Mouse (Mus musculus): ENCODE measurements around the gene Sh3bp5l. TPM values are rescaled to one million over a fixed set of nuclear protein-coding genes. Genes with fewer than 3 reads are reported as not detected.

Gene Sh3bp5l
- polyA plus RNA-seq, 1 experiment from 2014 or later = 33.6 TPM

- H3K27me3 ChIP-seq (ENCODE audit: control insufficient read depth, insufficient read depth, low read length) = no peaks in the 10 kb centered on the region
- 92% methylated on average over 5 of the region's 5 CpGs for WGBS
- H3K27ac ChIP-seq (replicated peaks) = no peak overlapping the region
- ATAC-seq (ENCODE audit: low FRiP score, low TSS enrichment) (no peak), DNase-seq (ENCODE audit: low spot score) (no peak)
- no peak overlapping the region for H3K4me3 ChIP-seq (ENCODE audit: low read depth, low read length)
- TF ChIP-seq EP300 (optimal IDR thresholded peaks at IDR 0.05) (no peak), CTCF (IDR thresholded peaks at IDR 0.05; ENCODE audit: low read depth) (no peak)
- no peaks in the 10 kb centered on the region for H3K4me1 ChIP-seq (replicated peaks; ENCODE audit: control insufficient read depth, insufficient read depth)
- H3K9me3 ChIP-seq (ENCODE audit: control insufficient read depth, low read length) = no peaks in the 10 kb centered on the region
- H3K36me3 ChIP-seq (ENCODE audit: control insufficient read depth, insufficient read depth, low read length) = peaks cover 6% of the 10 kb centered on the region
- H3K9ac ChIP-seq (ENCODE audit: low read length) = no peak overlapping the region
- no peak overlapping the region for H3K4me2 ChIP-seq (replicated peaks; ENCODE audit: low read depth)
Observed at GRCm38 (mm10) chr11:58315536-58316168, 14.9 kb upstream of the Sh3bp5l start.

GRCm38 (mm10) chr11:58316344-58316743, 14.2 kb upstream of the Sh3bp5l start:
- 85% methylated on average over 17 of the region's 17 CpGs for WGBS
- Histone ChIP-seq H3K9me3 (ENCODE audit: control insufficient read depth, low read length) (no peaks in the 10 kb centered on the region), H3K4me1 (replicated peaks; ENCODE audit: control insufficient read depth, insufficient read depth) (no peaks in the 10 kb centered on the region), H3K36me3 (ENCODE audit: control insufficient read depth, insufficient read depth, low read length) (peaks cover 6% of the 10 kb centered on the region), H3K27ac (replicated peaks) (no peak overlapping the region), H3K4me3 (ENCODE audit: low read depth, low read length) (no peak overlapping the region), H3K4me2 (replicated peaks; ENCODE audit: low read depth) (no peak overlapping the region), H3K9ac (ENCODE audit: low read length) (no peak overlapping the region), H3K27me3 (ENCODE audit: control insufficient read depth, insufficient read depth, low read length) (no peaks in the 10 kb centered on the region)
- DNase-seq (ENCODE audit: low spot score) = no peak
- no peak for ATAC-seq (ENCODE audit: low FRiP score, low TSS enrichment)
- TF ChIP-seq CTCF (IDR thresholded peaks at IDR 0.05; ENCODE audit: low read depth) (no peak), EP300 (optimal IDR thresholded peaks at IDR 0.05) (no peak)

GRCm38 (mm10) chr11:58316768-58317390, 13.6 kb upstream of the Sh3bp5l start:
- no peak overlapping the region for H3K9ac ChIP-seq (ENCODE audit: low read length)
- no peak for DNase-seq (ENCODE audit: low spot score)
- TF ChIP-seq CTCF (IDR thresholded peaks at IDR 0.05; ENCODE audit: low read depth) (no peak), EP300 (optimal IDR thresholded peaks at IDR 0.05) (no peak)
- H3K4me3 ChIP-seq (ENCODE audit: low read depth, low read length) = no peak overlapping the region
- 0 out of 2 replicates have a peak, but pooled peaks have one; percentile 19 for ATAC-seq (ENCODE audit: low FRiP score, low TSS enrichment)
- H3K27ac ChIP-seq (replicated peaks) = no peak overlapping the region
- H3K27me3 ChIP-seq (ENCODE audit: control insufficient read depth, insufficient read depth, low read length) = no peaks in the 10 kb centered on the region
- no peaks in the 10 kb centered on the region for H3K9me3 ChIP-seq (ENCODE audit: control insufficient read depth, low read length)
- H3K36me3 ChIP-seq (ENCODE audit: control insufficient read depth, insufficient read depth, low read length) = peaks cover 6% of the 10 kb centered on the region
- no peaks in the 10 kb centered on the region for H3K4me1 ChIP-seq (replicated peaks; ENCODE audit: control insufficient read depth, insufficient read depth)
- H3K4me2 ChIP-seq (replicated peaks; ENCODE audit: low read depth) = no peak overlapping the region
- 78% methylated on average over 28 of the region's 28 CpGs for WGBS

GRCm38 (mm10) chr11:58322824-58323569, 7.5 kb upstream of the Sh3bp5l start:
- no peaks in the 10 kb centered on the region; the same call in 1 of the 2 replicates for H3K36me3 ChIP-seq (ENCODE audit: control insufficient read depth, insufficient read depth, low read length)
- H3K4me1 ChIP-seq (replicated peaks; ENCODE audit: control insufficient read depth, insufficient read depth) = no peaks in the 10 kb centered on the region
- H3K27me3 ChIP-seq (ENCODE audit: control insufficient read depth, insufficient read depth, low read length) = no peaks in the 10 kb centered on the region
- TF ChIP-seq EP300 (optimal IDR thresholded peaks at IDR 0.05) = no peak
- peak; percentile 34; the same call in 1 of the 2 replicates for TF ChIP-seq CTCF (IDR thresholded peaks at IDR 0.05; ENCODE audit: low read depth)
- peak overlapping the region; percentile 81 for H3K4me3 ChIP-seq (ENCODE audit: low read depth, low read length)
- H3K4me2 ChIP-seq (replicated peaks; ENCODE audit: low read depth) = peak overlapping the region; percentile 82
- ATAC-seq (ENCODE audit: low FRiP score, low TSS enrichment) (peak; percentile 99), DNase-seq (ENCODE audit: low spot score) (peak; percentile 98)
- H3K27ac ChIP-seq (replicated peaks) = peak overlapping the region; percentile 98
- no peaks in the 10 kb centered on the region for H3K9me3 ChIP-seq (ENCODE audit: control insufficient read depth, low read length)
- 1% methylated on average over 59 of the region's 63 CpGs for WGBS
- peak overlapping the region; percentile 86 for H3K9ac ChIP-seq (ENCODE audit: low read length)

GRCm38 (mm10) chr11:58323570-58324340, 6.8 kb upstream of the Sh3bp5l start:
- Histone ChIP-seq H3K36me3 (ENCODE audit: control insufficient read depth, insufficient read depth, low read length) (no peaks in the 10 kb centered on the region; the same call in 1 of the 2 replicates), H3K4me2 (replicated peaks; ENCODE audit: low read depth) (peak overlapping the region; percentile 82), H3K27ac (replicated peaks) (peak overlapping the region; percentile 98), H3K9ac (ENCODE audit: low read length) (peak overlapping the region; percentile 86), H3K9me3 (ENCODE audit: control insufficient read depth, low read length) (no peaks in the 10 kb centered on the region), H3K27me3 (ENCODE audit: control insufficient read depth, insufficient read depth, low read length) (no peaks in the 10 kb centered on the region), H3K4me1 (replicated peaks; ENCODE audit: control insufficient read depth, insufficient read depth) (no peaks in the 10 kb centered on the region), H3K4me3 (ENCODE audit: low read depth, low read length) (peak overlapping the region; percentile 81)
- DNase-seq (ENCODE audit: low spot score) = no peak
- 5% methylated on average over 24 of the region's 24 CpGs for WGBS
- TF ChIP-seq EP300 (optimal IDR thresholded peaks at IDR 0.05) = no peak
- TF ChIP-seq CTCF (IDR thresholded peaks at IDR 0.05; ENCODE audit: low read depth) = 0 out of 2 replicates have a peak, but pooled peaks have one; percentile 13
- peak; percentile 15 for ATAC-seq (ENCODE audit: low FRiP score, low TSS enrichment)
